Mouse (Mus musculus) c-Kit-positive CD71-negative TER-119-negative erythroid progenitor cells, embryonic 14.5 days (primary cell): ENCODE data around the gene Gpc1.

Experiments used
- DNase-seq: peaks from one replicate; pipeline ENCODE4 v3.0.0-alpha.2; 2013; ENCODE audit warnings: low read depth

Gpc1 gene

GRCm38 (mm10) chr1:92831188-92832001 is at the start of gene Gpc1:
Gene Gpc1, plus strand, starts transcription at chr1:92831645.
- DNase-seq = no peak

GRCm38 (mm10) chr1:92781862-92782261 is 49.6 kb upstream of the Gpc1 start:
- DNase-seq = no peak

GRCm38 (mm10) chr1:92782587-92782986 is 48.9 kb upstream of the Gpc1 start:
- DNase-seq = no peak

- no peak for DNase-seq
These were observed 44.2 kb upstream of the Gpc1 start for GRCm38 (mm10) chr1:92787221-92787620.

- DNase-seq = no peak
These were observed 43.4 kb upstream of the Gpc1 start for GRCm38 (mm10) chr1:92788049-92788448.

GRCm38 (mm10) chr1:92790628-92791027 is 40.8 kb upstream of the Gpc1 start:
- DNase-seq = no peak

GRCm38 (mm10) chr1:92791070-92791831 is 40.2 kb upstream of the Gpc1 start:
- no peak for DNase-seq

- no peak for DNase-seq
These were observed 37.7 kb upstream of the Gpc1 start for GRCm38 (mm10) chr1:92793781-92794180.

GRCm38 (mm10) chr1:92798425-92798824 is 33.0 kb upstream of the Gpc1 start:
- DNase-seq = no peak

GRCm38 (mm10) chr1:92799653-92800052 is 31.8 kb upstream of the Gpc1 start:
- DNase-seq = peak; percentile 13

GRCm38 (mm10) chr1:92802362-92802761 is 29.1 kb upstream of the Gpc1 start:
- DNase-seq = no peak

- no peak for DNase-seq
These were observed 28.1 kb upstream of the Gpc1 start for GRCm38 (mm10) chr1:92803376-92803775.

GRCm38 (mm10) chr1:92805181-92805580 is 26.3 kb upstream of the Gpc1 start:
- DNase-seq = no peak

- DNase-seq = no peak
These were observed 25.6 kb upstream of the Gpc1 start for GRCm38 (mm10) chr1:92805836-92806235.

- DNase-seq = no peak
These were observed 24.7 kb upstream of the Gpc1 start for GRCm38 (mm10) chr1:92806720-92807119.

GRCm38 (mm10) chr1:92809621-92810020 is 21.8 kb upstream of the Gpc1 start:
- DNase-seq = no peak

GRCm38 (mm10) chr1:92814319-92814718 is 17.1 kb upstream of the Gpc1 start:
- DNase-seq = no peak

- no peak for DNase-seq
These were observed 16.3 kb upstream of the Gpc1 start for GRCm38 (mm10) chr1:92815100-92815499.

GRCm38 (mm10) chr1:92815756-92816294 is 15.6 kb upstream of the Gpc1 start:
- DNase-seq = no peak

GRCm38 (mm10) chr1:92830626-92831187 is 738 bp upstream of the Gpc1 start:
- no peak for DNase-seq

GRCm38 (mm10) chr1:92832011-92833010 is 866 bp downstream of the Gpc1 start:
- no peak for DNase-seq
